Mouse (Mus musculus): ENCODE data around the gene Tlk1.

The Tlk1 gene

DNA sequence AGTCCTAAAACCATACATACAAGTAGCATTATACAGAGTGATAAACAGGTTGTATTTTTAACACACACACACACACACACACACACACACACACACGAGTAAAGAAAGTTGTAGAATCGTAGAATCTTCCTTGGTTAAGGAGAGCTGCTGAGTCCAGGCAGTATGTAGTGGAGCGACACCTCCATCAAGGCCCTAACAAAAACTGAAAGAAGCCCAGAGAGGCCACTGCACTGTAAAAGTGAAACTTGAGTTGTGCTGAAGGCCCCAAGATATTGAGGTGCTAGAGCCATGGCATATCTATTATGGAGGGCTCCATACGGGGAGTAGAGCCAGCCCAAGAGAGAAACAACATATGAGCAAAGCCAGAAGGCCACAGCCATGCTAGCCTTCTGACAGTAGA is 32.3 kb downstream of the Tlk1 start:
- peak; percentile 31 for DNase-seq (ENCODE audit: low read depth, low spot score)

DNA sequence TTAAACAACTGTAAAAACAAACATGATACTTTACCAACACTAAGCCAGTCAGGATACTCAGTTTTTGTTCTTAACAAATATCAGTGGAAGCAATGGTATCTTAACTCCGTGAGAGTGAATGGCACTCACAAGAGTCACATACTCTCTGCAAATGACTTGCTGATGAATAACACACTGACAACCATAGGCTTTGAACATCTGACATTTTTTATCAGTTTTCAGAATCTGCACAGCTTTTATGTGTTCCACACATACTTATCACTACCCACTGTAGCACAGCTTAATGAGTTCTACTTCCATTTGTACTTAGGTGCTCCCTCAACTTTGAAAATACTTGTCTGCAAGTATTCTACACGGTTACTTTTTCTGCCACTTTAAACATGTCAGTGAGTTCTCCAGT is 35.3 kb downstream of the Tlk1 start:
- peak; percentile 46 for DNase-seq (ENCODE audit: low read depth, low spot score)

DNA sequence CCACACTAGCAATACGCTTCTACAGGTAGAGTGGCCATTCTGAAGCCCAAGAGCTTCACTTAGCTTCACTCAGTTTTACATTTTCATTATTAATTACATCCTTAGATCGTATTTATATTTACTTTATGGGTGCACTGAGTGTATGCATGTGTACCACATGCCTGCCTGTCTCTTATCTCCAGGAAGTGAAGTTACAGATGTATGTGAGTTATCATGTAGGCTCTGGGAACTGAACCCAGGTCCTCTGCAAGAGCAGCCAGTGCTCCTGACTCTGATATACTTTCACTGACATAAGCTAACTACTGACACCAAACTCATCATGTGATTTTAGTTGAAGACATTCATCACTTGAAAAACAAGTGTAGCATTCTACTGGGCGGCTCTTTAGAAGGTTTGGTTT is 36.2 kb downstream of the Tlk1 start:
- no peak for DNase-seq (ENCODE audit: low read depth, low spot score)

DNA sequence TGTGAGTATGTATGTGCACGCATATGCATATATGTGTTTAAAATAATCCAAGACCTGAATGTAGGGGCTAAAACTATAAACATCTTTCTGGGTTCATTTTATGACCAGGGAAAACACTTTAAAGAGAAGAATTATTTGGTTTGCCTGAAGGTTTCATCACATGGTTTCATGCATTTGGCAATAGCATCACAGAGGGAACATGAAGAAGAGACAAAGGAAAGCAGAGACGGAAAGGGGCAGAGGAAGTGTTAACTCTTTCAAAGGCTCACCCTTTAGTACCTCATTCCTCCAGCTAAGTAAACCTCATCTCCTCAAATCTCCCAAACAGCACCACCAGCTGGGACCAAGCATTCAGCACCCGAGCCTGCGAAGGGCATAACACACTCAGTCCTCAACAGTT is 41.1 kb downstream of the Tlk1 start:
- no peak for DNase-seq (ENCODE audit: low read depth, low spot score)

DNA sequence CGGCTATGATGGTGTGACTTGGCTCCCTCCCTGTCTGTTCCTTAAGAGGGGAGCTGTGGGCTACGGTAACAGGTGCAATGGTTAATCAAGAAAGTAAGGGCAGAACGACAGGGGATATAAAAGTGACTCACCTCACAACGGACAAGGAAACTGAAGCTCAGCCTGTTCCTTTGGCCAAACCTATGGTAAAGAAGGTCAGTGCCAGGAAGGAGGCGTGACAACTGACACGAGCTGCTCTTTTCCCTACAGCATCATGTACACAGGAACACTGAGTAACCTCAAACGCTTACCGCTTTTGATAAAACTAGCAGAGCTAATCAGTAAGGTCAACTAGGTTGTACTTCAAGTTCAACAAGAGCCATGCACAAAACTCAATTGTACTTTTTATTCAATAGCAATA is 42.0 kb downstream of the Tlk1 start:
- no peak for DNase-seq (ENCODE audit: low read depth, low spot score)

DNA sequence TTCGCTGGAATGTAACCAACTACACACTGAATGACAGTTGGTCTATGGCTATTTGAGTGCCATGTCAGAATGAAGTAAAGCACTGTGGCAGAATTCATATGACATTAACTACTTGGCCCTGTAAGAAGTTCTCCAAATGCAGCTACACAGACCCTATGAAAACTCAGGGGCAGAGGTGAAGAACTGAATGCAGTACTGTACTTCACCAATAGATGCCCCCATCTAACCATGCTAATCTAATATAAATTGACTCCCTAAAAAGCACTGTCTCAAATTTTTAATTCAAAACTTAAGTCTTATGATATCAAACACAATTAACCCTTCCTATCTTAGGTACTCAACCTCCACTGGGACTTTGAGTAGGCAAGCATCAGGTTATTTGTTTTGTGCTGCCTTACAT is 45.9 kb downstream of the Tlk1 start:
- DNase-seq (ENCODE audit: low read depth, low spot score), result peak; percentile 78

DNA sequence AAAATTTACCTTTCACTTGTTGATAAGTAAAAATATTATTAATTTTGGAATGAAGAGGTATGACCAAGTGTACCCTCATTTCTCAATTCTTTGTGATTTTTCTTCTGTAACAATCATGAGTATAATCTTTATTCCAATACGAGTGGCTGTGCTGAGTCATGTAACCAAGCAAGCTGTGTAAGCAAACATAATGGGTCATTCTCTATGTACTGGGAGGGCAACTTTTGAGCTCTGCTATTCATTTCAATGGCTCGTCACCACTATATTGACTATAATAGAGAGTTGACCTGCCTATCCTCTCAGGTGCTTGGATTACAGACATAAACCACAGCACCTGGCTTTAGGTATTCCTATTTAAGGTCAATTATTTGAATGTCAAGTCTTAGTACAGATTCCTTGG is 48.8 kb downstream of the Tlk1 start:
- DNase-seq (ENCODE audit: low read depth, low spot score), result no peak

DNA sequence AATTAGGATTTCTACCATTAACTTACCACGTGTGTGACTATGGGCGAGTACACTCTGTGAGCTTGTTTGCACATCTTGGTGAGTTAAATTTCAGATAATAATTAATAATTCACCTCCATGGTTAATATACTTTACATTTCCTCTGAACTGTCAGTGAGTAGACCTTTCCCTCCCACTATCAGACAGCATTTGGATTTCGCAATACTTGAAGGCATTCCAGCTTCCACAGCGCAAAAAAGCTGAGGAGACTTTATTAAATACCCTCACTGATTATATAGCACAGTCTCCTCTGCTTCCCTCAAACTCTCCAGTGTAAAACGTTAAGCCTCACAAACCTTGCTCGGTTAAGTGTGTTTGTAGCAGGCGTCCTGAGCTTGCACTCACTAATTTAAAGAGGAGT is 60.8 kb downstream of the Tlk1 start:
- no peak for DNase-seq (ENCODE audit: low read depth, low spot score)

DNA sequence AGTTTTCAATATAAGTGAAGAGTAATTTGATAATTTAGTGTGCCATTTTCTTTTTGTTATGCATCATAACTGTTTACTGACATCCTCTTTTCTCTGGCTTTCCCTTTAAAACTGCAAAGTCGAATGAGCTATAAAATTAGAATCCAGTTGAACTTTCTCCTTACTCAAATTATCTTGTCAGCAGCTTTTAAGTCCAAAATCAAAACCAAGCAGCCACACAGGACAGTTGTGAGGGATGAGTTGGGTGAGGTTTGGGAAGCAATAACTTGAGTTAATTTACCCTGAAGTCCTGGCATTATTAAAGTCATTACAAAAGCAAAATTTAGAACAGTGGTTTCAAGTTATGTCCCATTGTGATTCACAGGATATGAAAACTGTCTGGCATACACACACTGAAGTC is 62.8 kb downstream of the Tlk1 start:
- no peak for DNase-seq (ENCODE audit: low read depth, low spot score)

DNA sequence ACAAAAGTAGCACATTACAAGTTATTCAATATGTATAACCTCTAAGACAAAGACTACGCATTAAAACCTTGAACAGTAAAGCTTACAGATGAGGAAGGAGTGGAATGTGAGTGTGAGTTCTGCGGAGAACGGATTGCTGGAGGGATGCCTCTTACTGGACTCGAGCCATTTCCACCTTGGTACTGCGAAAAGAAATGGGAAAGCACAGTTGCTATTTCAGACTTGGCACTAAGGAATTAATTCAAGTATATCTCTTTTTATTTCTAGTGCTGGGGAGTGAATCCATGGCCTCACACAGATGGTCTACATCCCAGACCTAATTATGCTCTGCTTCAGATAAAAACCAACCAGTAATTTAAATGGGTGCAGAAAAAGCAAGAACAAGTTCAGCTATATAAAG is 73.4 kb downstream of the Tlk1 start:
- no peak for DNase-seq (ENCODE audit: low read depth, low spot score)

DNA sequence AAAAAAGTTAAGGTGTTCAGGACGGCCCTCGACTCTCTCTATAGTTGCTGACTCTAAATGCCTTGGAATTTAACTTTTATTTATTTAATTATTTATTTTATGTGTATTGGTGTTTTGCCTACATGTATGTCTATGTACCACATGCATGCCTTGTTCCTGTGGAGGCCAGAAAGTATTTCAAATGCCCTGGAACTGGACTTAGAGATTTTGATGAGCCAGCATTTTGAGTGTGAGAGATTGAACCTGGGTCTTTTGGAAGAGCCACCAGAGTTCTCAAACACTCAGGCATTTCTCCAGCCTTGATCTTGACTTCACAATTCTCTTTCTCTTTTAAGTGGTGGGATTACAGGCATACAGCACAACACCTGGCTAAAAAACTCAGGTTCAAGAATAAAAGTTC is 73.9 kb downstream of the Tlk1 start:
- DNase-seq (ENCODE audit: low read depth, low spot score), result no peak

DNA sequence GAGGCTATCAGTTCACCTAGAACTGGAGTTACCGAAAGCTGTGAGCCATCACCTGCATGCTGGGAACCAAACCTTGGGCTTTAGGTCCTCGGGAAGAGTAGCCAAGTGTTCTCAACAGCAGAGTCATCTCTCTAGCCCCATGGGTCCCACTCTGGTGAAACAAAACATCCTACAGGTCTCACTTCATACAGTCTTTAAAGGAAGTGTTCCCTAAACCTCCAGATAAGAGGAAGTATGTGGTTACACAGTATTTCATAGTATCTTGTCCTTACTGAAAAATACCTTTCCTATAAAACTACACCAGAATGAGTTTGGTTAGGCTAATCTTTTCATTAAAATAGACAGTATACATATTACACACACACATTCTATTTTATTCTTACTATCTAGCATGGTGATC is 82.9 kb downstream of the Tlk1 start:
- no peak for DNase-seq (ENCODE audit: low read depth, low spot score)

DNA sequence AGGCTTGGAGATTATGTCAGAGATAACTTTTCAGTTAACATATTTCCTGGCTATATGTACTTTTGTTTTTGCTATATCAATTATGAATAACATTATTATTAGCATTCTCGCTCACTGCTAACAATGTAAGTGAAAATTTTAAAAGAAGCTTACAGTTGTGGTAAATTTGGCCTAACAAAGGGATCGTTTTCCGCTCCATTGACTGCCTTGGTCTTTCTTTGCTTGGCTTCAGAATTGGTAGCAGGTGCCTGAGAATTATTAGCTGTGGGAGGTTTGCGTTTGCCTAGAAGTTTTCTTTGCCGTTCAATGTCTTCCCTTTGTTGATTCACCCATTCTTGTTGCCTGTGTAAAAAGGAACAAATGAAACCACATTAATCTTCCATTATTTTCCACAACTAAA is 83.6 kb downstream of the Tlk1 start:
- no peak for DNase-seq (ENCODE audit: low read depth, low spot score)

DNA sequence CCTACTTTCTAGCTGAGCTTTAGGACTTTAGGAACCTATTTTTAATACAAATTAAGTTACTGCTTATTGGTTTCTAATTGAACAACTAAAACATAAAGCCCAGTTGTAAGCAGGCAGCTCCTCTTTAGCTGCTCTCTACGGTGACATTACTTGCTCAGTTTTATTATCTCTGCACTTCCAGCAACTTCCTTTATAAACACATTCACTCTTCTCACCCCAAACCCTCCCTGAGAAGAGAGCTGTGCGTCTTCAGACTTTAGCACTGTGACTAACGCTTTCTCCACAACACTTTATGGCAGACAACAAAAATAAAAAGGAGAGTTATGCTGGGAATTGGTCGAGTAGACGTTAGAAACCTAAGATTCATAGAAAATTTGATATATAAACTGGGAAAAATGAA is 89.5 kb downstream of the Tlk1 start:
- no peak for DNase-seq (ENCODE audit: low read depth, low spot score)

DNA sequence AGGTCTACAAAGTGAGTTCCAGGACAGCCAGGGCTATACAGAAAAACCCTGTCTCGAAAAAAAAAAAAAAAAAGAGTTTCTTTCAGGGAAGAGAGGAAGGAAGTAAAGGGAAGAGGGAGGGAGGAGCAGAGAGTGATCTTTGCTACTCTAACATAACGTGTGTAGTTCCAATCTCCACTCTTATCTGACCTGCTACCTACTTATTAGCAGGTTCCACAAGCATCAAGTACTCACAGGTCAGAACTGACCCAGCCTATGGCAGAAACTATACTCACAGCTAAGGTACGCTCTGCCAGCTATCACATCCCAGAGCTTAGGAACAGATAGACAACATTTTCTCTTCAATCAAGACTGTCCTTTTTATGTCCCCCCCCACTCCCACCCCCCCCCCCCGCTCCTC is 90.0 kb downstream of the Tlk1 start:
- no peak for DNase-seq (ENCODE audit: low read depth, low spot score)

DNA sequence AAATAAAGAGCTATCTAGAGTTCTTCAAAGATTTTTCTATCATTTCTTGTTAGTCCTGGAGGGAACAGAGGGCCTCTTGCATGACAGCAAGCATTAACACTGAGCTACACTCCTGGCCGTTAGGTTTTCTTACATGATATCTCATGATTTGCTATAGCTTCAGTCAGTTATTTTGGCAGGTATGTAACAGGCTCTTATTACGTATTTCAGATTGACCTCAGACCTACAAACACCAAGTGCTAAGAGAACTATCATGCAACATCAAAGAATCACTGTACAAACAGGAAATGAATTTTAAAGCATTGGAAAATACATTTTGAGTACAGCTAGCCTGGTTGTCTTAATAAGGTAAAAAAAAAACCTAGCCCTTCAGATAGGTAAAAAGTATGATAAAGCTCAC is 98.4 kb downstream of the Tlk1 start:
- DNase-seq (ENCODE audit: low read depth, low spot score), result peak; percentile 38

DNA sequence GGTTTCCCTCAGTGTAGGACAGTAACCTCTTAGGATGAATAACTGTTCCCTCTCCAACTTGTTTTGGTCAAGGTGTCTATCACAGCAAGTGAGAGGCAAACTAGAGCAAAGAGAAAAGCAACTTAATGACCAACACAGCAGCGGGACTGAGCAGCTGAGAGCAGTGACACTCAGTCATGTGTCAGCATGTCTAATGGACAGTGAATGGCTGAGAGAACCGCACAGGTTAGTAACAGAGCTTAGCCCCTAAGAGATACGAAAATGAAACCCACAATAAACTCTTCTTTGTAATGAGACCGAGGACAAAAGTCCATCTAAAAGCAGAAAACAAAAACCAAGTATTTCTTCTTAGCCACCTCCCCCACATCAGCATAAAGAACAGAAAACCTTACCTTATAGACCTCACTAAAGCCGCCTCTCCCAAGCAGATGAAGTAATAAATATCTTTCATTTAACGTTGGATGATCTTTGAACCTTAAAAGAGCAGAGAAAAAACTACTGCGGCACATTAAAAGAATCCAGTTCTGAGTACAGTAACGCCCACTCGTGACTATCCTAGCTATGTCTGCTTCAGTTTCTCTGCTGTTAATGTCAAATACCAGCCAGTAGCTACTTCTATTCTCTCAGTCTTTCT is 101.8 kb downstream of the Tlk1 start:
- DNase-seq (ENCODE audit: low read depth, low spot score), result no peak

DNA sequence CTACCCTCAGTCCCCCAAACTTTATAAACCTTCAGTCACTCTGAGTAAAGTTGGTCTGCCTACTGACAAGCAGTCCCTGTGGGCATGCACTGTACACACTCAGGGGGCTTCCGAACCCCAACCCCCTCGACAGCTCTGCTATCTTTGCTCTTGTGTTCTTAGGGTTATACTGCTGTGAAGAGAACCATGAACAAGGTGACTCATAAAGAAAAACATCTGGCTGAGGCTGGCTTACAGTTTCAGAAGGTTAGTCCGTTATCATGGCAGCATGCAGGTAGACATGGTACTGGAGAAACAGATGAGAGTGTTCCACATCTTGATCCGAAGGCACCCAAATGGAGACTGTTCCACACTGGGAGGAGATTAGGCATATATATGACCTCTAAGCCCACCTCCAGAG is 114.7 kb downstream of the Tlk1 start:
- DNase-seq (ENCODE audit: low read depth, low spot score), result no peak

DNA sequence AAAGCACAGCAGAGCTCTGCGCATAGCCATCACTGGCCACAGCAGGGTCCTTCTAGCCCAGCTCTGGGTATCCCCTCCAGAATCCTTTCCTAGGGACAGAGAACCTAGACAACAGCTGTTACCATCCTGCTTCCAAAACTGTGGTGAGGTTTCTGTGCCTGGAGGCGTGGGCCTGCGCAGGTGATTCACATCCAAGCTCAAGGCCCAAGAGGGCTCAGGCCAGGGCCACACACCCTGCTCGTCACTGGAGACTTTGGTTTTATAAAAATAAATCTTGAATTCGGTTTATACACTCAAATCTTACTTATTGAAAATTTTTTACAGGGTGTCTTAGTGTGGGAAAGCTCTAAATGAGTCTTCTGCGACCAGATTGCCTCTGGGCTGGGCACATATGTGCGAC is 115.3 kb downstream of the Tlk1 start:
- no peak for DNase-seq (ENCODE audit: low read depth, low spot score)

DNA sequence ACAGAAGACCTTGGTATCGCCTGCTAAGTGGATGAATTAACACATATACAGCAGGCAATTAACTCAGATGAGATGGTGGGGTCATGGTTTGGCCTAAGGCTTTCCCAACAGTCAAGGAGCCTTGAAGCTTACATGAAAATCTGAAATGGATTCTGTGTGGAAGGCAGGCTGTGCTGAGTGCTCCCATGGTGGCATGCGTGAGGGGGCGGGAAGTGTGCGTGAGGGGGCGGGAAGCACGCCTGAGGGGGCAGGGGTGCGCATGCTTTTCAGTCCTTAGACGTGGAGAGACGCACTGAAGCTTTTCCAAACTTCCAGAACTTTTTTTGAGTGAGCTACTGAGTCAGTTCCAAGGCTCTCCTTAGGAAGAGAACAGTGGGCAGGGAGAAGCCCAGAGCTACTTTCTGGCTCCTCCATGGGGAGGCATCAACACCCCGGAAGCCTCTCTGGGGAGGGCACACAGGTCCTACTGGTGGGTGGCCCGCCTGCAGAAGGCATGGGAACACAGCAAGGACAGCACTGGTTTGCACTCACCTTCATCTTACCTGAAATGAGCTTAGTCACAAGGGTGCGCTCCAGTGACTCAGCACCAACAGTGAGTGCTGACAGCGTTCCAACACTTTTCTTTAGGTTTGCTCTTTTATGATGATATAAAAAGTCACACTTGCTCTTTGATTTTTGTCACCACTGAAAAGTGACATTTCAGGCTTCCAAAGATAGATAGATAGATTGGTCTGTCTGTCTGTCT is 116.4 kb downstream of the Tlk1 start:
- DNase-seq (ENCODE audit: low read depth, low spot score), result no peak

DNA sequence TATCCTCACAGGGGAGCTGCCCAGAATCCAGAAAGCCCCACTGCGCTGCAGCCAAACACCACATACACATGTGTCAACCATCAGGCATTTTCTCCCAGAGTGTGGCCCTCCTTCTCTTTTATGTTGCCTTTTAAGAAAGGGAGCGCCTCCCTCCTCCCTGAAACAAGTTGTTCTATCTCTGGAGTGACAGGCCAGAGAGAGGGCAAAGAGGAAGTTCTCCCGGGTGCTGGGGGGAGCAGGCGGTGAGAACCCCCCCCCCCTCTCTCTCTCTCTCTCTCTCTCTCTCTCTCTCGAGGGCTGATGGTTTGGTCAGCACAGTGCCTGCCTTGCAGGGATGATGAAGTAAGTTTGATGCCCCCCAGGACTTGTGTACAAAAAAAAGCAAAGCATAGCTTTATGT is 123.1 kb downstream of the Tlk1 start:
- DNase-seq (ENCODE audit: low read depth, low spot score), result no peak

DNA sequence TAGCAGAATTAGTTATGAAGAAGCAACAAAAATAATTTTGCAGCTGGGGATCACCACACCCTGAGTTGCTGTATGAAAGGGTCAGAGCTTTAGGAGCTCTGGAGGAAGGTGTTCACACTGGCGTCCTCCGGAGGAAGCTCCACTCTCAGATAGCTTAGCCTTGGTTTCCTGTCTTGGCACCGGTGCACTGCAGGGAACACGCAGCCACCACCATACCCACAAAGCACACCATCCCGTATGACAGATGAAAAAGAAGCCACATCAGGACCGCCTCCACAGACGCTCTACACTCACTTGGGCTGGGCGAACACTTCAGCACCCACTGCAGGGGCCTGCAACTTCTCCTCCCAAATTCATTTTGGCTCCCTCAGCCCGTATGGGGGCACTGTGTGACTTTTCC is 124.0 kb downstream of the Tlk1 start:
- peak; percentile 46 for DNase-seq (ENCODE audit: low read depth, low spot score)

DNA sequence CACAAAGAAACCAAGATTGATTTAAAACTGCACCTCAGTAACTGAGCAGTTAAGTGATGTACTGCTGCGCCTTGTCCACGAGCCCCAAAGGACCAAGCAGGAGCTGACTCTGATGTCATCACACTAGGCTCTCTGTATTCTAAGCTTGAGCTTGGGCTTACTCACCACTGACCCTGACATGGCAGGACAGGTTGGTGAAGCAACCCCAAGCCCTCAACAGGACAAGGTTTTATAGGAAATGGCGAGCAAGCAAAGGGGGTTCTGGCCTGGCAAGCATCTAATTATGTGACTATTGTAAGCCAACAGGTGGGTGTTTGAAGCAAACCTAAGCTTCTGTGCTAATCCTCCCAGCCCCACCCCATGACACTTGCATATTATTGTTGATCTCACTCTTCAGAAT is 124.7 kb downstream of the Tlk1 start:
- DNase-seq (ENCODE audit: low read depth, low spot score), result no peak

DNA sequence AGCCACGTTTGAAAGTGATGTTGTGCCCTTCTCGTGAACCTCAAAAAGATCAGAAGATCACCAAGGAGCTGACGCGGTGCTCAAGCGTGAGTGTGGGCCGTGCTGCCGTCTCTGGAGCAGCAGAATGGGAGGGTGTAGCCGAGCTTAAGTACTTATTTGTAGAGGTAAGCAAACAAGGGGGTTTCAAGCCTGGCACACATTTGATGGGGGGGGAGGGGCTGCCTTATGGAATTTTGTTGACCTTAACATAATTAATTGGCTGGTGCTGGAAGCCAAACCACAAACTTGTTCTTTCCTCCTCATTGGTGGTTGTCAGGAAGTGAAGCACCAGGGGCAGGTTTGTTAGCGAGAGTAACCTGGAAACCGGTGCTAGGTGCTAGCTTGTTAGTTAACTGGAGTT is 129.8 kb downstream of the Tlk1 start:
- DNase-seq (ENCODE audit: low read depth, low spot score), result no peak
